Mouse (Mus musculus) common myeloid progenitor, adult 5-6 weeks (primary cell): ENCODE results near the gene Ccnd1. TPM values are rescaled to one million over a fixed set of nuclear protein-coding genes. Genes with fewer than 3 reads are reported as not detected.

ENCODE experiments used
- ATAC-seq: replicated peaks from 2 replicates; pipeline ENCODE4 v1.8.0; 2016; ENCODE audit warnings: low read depth, mild to moderate bottlenecking, moderate TSS enrichment, inconsistent platforms; ENCODE audit not compliant: poor library complexity, severe bottlenecking
- total RNA-seq: library from RNA; stranded (forward); fragments of 200-1000, 187-1606 nt; gene quantifications from 2 replicates; pipeline ENCODE4 v1.2.3, GENCODE M21; 2017

Gene Ccnd1
- total RNA-seq, 1 experiment from 2014 or later: 18.0 TPM

- no peak for ATAC-seq
Measured at GRCm38 (mm10) chr7:144940003-144940571, 362 bp upstream of the Ccnd1 start.

DNA sequence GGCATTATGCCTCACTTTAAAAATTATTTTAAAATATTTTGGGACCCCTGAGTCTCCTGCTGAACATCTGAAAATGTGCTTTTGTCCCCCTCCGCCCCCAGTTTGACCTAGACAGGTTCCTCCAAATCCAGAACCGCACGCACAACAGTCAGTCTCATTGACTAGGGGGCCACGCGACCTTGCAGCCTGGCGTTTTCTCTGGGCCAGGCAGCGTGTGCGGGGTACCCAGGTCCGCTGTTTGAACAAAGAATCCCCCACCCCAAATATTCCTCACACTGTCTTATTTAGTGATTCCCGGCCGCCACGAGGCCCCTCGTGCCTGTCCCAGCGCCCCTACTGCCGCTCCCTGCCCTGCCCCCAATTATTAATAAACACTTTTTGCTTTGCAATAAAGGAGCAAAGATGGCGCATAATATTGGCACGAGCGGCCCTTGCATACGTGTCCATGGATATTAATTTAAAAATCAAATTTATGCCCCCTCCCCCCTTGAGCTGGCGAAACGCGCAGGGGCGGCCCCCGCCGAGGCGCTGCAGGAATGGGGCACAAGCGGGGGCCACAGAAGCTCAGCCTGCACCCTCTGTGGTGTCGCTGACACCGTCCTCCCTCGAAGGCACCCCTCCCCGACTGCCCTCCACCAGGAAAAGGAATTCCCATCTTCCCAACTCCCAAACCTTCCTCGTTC lies 923 bp downstream of the Ccnd1 start:
- ATAC-seq: no peak

DNA sequence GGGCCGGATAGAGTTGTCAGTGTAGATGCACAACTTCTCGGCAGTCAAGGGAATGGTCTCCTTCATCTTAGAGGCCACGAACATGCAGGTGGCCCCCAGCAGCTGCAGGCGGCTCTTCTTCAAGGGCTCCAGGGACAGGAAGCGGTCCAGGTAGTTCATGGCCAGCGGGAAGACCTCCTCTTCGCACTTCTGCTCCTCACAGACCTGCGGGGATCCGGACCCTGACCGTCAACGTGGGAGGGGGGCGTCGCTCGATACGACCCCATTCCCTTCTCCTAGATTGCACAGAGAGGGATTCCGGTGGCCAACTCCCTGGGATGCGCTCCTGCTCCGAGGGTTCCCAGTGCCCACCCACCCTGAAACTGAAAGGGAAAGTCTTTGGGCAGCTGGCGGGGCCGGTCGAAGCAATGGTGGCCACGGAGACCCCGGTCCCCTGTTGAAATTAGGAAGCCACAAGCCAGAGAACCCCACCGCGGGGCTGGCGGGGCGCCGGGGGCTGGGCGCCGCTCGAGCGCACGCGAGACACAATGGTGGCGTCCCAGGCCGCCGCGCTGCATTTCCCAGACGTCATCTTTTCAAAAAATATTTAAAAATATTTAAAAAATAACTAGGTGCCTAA lies 1.7 kb downstream of the Ccnd1 start:
- no peak for ATAC-seq

GRCm38 (mm10) chr7:144937490-144937889 lies 2.2 kb downstream of the Ccnd1 start:
- ATAC-seq: peak; percentile 71

DNA sequence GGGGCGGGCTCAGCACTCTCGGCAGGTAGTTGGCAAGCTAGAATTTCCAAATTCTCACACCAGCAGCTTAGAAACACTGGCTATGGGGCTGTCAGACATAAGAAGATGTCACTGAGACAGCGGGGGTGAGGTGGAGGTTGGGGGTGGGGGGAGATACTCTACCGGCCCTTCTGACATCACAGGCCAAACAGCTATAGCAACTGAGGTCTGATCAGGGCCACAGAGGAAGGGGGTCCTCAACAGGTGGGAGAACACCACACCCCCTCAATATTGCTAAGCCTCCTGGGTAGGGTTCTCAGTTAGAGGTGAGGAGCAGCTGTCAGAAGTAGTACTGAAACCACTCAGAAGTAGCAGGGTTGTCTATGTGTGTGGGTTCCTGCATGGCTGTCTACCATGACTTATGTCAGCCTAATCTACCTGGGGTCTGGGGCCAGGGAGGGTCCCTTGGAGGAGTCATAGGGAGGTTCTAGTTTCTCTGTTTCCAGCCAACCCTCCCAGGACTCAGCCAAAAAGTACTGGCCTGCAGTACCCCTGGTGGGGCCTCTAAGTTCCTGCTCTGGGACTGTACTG lies 3.3 kb downstream of the Ccnd1 start:
- ATAC-seq: no peak

DNA sequence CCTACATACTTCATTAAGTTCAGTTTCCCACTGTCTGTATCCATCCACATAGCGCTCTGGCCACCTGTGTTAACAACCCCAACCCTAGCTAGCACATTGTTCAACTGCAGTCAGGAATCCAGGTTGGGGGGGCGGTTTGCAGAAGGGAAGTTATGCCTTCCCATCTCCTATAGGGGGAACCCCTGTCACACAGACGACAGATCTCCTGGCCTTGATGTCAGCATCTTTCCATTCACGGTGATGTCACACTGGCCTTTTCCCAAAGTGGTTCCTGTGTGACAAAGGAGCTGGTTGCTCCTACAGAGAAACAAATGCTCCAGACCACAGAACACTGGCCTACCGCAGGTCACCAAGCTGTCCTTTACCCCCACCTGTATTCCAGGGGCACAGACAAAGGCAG lies 4.2 kb downstream of the Ccnd1 start:
- ATAC-seq: no peak

DNA sequence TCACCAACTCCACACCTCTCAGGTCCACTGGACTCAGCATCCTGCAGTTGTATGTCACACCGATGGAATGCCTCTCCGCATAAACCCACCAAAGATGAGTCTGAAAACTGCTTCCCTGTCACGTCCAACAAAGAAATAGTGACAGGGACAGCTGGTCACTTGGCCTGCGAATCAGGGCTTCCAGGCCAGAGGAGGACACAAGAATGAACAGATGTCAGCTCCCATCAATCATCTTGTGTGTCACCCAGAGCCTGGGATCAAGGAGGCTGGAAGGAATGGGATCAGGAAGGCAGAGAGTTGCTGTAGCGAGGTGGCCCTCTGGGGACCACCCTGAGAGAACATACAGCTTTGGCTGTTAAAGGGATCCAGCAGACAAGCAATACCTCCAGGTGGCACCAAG lies 4.8 kb downstream of the Ccnd1 start:
- no peak for ATAC-seq

- no peak for ATAC-seq
Measured at GRCm38 (mm10) chr7:144933796-144934195, 5.9 kb downstream of the Ccnd1 start.

DNA sequence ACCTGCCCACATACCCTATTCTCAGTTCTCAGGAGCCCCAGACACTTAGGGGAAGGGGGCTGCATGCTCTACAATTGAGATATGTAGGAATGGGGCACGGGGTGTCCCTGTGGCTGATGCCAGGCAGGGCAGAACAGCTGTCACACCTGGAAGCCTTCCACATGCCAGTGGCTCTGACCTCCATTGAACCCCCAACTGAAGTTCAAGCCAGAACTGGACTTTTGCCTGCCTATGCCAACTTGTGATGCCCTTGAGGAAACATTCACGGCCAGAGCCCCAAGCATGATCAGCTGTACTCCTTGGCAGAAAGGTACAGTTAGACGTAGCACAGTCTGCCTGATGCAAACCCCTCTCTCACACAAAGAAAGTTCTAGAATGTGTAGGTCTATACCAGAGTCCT lies 6.4 kb downstream of the Ccnd1 start:
- ATAC-seq: no peak

GRCm38 (mm10) chr7:144932389-144932937 lies 7.3 kb downstream of the Ccnd1 start:
- peak; percentile 41 for ATAC-seq

- 0 out of 2 replicates have a peak, but pooled peaks have one; percentile 23 for ATAC-seq
Measured at GRCm38 (mm10) chr7:144931778-144932177, 7.9 kb downstream of the Ccnd1 start.

GRCm38 (mm10) chr7:144929931-144930330 lies 9.8 kb downstream of the Ccnd1 start:
- no peak for ATAC-seq

DNA sequence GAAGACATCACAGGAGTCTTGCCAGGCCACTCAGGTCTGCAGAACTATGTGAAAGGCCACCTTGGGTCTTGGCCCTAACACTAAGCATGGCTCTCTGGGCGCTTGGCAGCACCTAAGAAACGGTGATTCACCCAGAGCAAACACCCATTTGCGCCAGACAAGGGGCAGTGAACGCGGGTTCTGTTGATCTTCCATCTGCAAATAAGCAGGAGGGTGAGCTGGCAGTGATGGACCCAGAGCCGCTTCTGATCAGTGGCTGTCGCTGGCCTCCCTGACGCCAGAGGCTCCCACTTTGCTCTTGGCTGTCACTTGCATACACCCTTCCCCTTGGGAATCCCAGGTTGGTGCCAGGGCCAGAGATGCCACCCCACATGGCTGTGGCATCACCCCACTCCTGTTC lies 10.2 kb downstream of the Ccnd1 start:
- no peak for ATAC-seq

GRCm38 (mm10) chr7:144928889-144929210 lies 10.9 kb downstream of the Ccnd1 start:
- no peak for ATAC-seq

- ATAC-seq: no peak
Measured at GRCm38 (mm10) chr7:144928009-144928888, 11.5 kb downstream of the Ccnd1 start.

- no peak for ATAC-seq
Measured at GRCm38 (mm10) chr7:144927591-144927990, 12.1 kb downstream of the Ccnd1 start.

DNA sequence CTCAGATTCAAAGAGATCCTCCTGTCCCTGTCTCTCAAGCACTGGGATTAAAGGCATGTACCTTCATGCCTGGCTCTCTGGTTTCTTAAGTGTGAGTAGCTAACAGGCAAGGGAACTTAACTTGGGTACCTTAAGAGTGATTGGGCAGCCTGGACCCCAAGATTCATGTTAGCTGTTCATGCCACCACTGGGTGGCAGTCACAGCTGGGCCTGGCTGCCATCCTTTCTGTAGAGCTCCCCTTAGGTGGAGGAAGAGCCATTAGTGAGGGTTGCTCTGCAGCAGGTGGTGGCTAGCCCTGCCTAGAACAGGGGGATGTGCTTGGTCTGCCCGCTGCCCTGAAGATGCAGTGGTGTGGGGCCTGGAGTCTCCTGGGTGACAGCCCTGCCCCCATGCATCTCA lies 20.9 kb downstream of the Ccnd1 start:
- ATAC-seq: no peak

GRCm38 (mm10) chr7:144914948-144915750 lies 24.6 kb downstream of the Ccnd1 start, which contains the start of gene LTO1:
Gene LTO1 (plus strand): TSS chr7:144915100.
- ATAC-seq: peak; percentile 90

- peak; percentile 84 for ATAC-seq
Measured at GRCm38 (mm10) chr7:144914296-144914947, 25.3 kb downstream of the Ccnd1 start.
